Mouse (Mus musculus) gastrocnemius, postnatal 14 days (tissue): ENCODE results near the gene Grb7. TPM values are rescaled to one million over a fixed set of nuclear protein-coding genes. Genes with fewer than 3 reads are reported as not detected.

Experiments
- DNase-seq: peaks from one replicate; pipeline ENCODE4 v3.0.0; 2021; ENCODE audit warnings: mixed read lengths
- intact Hi-C: fragments of 180-260 bp; cut with DNase I; formaldehyde crosslinking; loops from one replicate; pipeline ENCODE4 v1.15.1; 2025; ENCODE audit warnings: low total_unique reads
- total RNA-seq, 2 experiments: library from RNA; stranded (reverse); gene quantifications; 2 replicates each; pipeline ENCODE4 v1.2.3; 2021

Grb7 gene
- total RNA-seq, 2 experiments from 2014 or later, result not detected

DNA sequence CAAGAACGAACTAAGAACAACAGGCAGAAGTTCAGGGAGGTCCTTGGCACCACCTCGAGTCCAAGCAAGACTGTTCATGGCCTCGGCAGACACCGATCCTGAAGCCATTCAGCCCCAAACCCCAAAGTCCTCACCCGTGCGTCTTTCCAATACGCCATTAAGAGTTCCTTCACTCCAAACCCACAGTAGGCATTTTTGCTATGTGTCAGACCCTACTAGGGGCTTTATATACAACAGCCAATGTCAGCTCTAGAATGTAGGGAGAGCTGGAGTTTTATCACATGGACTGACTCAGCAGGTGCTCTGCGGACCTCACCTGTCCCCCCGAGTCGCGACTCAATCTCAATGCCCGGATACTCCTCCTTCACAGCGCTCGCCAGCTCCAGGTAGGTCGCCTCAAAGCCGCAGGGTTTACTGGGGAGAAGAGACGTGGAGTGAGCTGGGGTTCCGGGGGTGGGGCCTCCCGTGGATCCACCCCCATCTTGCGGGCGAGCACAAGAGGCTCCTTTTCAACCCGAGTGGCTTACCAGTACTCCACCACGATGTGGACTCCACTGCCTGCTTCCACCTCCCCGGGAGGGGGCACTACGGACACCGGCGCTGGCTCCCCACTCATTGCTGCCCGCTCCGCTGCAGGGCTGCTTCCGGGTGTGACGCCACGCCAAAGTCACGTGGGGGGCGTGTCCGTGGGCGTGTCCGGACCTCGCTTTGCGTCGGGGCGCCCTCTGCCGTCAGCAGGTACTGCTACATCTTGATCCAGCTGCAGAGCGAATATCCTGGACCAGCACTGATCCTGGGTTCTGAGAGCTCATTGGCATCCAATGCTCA is 7.6 kb upstream of the Grb7 start, which contains the start of gene Mien1:
TSS of gene Mien1 (minus strand) at position 661 of the 828 bp plus-strand sequence.
- intact Hi-C loops, result loop anchor here (5.0 kb wide), 1 partner anchor 96 kb away; no protein-coding TSS in a partner anchor

DNA sequence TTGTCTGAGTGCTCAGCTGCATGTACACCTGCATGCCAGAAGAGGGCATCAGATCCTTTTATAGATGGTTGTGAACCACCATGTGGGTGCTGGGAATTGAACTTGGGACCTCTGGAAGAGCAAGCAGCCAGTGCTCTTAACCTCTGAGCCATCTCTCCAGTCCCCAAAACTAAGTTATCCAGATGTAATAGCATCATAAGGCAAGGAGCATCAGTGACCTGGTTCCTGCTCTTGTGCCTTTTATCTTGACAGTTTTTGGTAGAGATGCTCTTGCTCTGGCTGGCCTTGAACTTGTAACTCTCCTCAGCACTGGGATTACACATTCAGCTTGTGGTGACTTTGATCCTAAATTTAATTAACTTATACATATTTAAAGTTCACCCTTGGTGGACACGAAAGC is 2.5 kb upstream of the Grb7 start:
- DNase-seq, result no peak
- intact Hi-C loops, result no loop called here

More for the DNA sequence above, 7.6 kb upstream of the Grb7 start, which contains the start of gene Mien1:
- peak; percentile 94 for DNase-seq

DNA sequence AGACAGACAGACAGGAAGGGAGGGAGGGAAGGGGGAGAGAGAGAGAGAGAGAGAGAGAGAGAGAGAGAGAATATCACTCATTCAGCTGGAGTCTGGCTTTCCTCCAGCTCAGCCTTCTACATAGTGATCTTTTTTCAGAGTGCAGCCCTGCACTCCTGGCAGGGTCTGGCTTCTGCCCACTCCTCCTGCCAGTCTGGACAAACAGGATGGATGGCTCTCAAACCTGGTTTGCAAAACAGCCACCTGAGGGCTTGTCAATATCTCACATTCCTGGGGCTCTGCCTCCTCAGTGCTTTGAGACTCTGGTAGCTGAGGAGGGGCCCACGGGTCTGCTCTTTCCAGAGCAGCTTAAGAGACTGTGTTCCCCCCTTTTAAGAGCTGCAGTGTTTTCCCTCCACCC is 956 bp upstream of the Grb7 start:
- DNase-seq, result no peak
- intact Hi-C loops, result no loop called here

DNA sequence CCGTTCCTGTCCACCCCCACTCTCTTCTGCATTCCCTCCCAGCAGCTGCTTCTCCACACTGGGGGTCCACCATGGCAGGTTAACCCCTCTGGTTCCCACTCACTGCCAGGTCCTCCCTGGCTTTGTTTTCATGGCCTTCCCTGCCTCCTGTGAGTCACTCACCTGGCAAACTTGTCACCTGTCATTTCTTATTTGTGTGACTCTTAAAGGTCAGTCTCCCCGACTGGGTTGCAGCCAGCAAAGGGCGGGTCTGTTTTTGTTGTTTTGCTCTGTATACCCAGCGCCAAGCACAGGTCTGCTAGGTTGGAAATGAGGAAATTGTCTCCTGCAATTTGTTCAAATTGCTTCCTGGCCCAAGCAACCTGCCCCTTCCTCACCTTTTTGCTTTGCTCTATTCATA is 515 bp upstream of the Grb7 start:
- no peak for DNase-seq
- intact Hi-C loops, result no loop called here

DNA sequence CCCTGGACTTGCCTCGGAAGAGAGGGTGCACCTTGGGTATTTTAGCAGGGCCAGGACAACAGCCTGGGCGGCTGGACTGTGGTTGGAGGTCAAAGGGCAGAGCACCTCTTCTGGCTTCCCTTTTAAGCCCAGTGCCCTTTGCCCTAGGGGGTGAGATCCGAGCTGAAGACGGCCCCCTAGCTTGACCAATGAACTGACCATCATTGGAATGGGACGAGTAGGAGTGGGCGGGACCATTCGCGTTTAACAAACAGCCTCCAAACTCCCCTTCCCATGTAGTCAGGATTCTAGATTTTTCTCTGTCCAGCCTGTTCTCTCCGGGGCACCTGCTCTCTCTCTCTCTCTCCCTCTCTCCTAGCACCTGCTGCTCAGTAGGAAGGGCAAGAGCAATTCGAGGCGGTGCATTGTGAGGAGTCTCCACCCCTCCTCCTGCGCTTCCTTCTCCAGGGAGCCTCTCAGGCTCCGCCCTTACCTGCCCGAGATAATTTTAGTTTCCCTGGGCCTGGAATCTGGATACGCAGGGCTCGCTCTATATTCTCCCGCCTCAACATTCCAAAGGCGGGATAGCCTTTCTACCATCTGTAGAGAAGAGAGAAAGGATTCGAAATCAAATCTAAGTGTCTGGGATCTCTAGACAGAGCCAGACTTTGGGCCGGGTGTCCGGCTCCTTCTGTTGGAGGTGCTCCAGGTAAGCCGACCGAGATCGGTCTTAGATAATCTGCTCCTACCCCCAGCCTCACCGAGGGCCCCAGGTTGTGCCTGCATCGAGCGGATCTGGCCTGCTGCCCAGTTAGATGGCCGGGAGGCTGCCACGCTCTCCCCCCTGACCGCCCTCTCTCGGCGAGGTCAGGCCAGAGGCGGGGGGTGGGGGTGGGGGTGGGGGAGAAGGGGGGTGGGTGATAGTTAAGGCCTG is 624 bp downstream of the Grb7 start:
- intact Hi-C loops, result no loop called here
- DNase-seq, result no peak

DNA sequence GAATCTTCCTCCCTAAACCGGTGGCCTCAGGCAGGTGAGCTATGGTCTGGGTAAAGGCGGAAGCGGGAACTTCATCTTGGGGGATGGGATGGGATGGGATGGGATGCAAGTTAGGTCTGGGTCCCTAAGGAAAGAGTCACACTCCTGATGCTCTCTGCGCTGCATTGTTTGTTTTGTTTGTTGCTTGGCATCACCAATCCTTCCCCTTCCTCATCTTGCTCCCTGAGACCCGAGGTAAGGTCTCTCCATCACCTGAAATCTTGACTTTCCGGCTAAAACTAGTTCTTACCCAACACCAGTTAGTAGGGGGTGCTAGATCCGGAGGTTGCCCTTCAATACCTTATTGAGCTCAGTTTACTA is 1.3 kb downstream of the Grb7 start:
- no peak for DNase-seq
- intact Hi-C loops, result no loop called here

DNA sequence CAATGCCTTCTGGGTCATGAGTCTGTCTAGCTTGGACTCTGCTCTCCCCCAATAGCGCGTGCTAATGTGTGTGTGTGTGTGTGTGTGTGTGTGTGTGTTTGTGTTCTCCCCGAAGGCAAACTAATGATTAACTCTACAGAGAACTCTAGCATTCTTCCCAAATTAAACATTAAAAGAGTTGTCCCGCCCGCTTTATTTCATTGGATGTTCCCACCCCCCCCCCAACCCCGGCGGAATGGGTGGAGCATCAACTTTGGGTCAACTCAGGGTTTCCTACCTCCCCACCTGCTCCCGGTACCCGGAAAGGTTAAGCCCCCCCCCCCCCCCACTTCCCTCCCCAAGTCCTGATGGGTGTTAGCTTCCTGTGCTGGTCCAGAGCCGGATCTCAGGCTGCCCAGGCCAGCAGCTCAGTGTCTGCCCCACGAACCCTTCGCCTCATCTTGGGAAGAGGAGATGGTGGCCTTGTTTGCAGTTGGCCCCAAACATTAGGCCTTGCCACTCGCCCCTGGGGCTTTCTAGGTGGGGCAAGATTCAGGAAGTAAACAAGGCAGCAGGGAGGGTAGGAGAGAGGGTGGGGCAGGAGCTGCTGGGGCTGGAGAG is 2.1 kb downstream of the Grb7 start:
- no peak for DNase-seq
- intact Hi-C loops, result no loop called here

DNA sequence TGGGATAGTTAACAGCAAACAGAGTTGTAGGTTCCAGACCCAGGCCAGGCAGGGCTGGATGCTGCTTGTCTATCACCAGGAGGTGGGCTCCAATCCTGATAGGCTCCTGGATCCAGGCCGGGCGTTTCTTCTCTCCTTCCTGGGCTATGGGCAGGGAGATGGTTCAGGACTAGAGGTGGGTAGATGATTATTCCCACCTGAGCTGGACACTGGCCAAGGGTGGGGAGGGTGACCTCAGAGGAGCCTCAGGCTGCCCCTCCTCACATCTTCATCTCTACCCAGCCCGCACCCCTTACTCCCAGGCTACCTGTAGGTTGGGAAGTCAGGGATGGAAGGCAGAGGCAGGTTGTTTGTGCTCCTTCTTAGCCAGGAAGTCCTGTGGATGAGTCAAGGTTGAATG is 3.2 kb downstream of the Grb7 start:
- intact Hi-C loops, result no loop called here

DNA sequence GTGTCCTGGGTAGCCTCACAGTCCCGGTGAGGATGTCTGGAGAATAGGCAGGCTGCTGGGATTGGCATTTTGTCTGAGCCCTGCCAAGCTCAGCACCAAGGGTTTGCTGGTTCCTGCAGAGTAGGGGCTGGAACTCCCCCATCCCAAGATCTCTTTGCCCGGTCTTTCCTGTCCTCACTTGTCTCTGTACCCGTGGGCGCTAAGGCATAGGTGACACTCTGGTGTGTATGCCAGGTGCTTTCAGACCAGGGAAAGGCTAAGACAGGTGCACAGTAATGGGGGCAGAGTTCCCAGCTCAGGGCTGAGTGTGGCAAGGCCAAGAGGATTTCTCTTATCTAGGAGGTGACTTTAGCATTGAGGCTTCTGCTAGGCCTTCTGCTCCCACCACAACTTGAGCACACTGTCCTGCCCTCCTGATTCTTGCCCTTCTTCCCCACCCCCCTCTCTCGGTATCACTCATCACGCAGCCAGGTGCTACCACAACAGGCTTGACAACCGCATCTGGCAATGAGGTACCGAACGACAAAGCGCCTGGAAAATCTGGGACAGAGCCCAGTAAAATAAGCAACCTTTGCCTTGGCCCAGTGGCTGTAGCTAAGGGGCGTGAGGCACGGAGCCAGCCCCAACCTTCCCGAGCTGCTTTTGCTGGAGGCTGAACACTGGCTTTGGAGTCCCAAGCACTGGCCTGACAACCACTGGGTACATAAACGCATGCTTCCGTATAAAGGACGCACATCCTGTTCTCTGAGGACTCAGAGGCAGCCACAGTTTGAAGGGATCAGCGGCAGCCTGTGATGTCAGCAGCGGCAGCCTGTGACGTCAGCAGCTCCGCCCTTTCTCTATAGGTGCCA is 4.0 kb downstream of the Grb7 start:
- intact Hi-C loops, result loop anchor here (10.0 kb wide), 1 partner anchor 185 kb away; no protein-coding TSS in a partner anchor
- DNase-seq, result no peak

More for the DNA sequence above, 3.2 kb downstream of the Grb7 start:
- DNase-seq, result no peak

DNA sequence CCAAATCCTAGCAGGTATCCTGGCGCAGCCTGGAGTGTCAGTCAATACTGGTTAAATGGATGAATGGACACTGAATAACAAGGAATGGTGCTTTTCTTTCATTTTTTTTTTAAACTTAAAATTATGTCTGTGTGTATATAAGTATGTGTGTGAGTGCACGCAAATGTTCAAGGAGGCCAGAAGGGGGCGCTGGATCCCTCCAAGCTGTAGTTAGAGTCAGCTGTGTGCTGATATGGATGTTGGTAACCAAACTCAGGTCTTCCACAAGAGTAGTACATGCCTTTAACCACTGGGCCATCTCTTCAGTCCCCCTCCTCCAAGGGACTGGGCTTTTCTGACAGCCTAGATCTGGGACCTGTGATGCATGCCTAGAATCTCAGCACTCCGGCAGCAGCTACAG is 9.3 kb downstream of the Grb7 start:
- no peak for DNase-seq
- intact Hi-C loops, result loop anchor here (5.0 to 10.0 kb wide), 2 partner anchors 113 to 191 kb away; no protein-coding TSS in a partner anchor

DNA sequence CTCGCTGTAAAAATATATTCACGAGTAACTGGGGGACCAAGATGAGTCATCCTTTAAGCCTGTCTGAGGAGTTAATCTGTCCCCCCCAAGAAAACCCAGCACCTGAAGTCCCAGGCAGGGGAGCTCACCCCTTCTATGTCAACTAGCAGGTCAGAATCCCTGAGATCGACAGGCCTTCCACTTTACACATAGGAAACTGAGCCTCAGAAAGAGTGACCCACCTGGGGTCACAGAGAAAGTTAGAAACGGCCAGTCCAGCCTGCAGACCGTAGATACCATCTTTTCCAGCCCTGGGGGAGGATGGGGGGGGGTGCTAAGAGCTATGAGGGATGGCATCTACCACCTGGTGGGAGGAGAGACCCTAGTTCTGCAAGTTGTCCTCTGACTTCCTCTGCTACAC is 10.4 kb downstream of the Grb7 start:
- DNase-seq, result no peak
- intact Hi-C loops, result loop anchor here (5.0 to 10.0 kb wide), 2 partner anchors 114 to 192 kb away; no protein-coding TSS in a partner anchor

DNA sequence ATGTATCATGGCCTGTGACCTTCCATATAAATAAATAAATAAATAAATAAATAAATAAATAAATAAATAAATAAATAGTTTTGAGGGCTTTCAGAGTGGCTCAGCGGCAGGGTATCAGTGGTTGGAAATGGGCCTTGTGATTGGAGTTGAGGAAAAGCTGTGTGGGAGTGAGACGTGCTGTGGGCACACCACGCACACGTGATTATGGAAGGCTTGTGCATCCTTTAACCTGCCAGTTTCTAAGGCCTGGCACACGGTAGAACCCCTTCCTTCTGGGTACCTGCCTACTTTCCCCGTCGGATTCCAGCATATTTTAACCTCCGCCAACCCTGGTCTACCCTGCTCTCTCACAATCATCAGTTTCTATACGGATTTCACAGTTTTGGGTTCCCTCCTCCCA is 10.8 kb downstream of the Grb7 start:
- DNase-seq, result no peak
- intact Hi-C loops, result loop anchor here (5.0 to 10.0 kb wide), 2 partner anchors 115 to 192 kb away; no protein-coding TSS in a partner anchor

DNA sequence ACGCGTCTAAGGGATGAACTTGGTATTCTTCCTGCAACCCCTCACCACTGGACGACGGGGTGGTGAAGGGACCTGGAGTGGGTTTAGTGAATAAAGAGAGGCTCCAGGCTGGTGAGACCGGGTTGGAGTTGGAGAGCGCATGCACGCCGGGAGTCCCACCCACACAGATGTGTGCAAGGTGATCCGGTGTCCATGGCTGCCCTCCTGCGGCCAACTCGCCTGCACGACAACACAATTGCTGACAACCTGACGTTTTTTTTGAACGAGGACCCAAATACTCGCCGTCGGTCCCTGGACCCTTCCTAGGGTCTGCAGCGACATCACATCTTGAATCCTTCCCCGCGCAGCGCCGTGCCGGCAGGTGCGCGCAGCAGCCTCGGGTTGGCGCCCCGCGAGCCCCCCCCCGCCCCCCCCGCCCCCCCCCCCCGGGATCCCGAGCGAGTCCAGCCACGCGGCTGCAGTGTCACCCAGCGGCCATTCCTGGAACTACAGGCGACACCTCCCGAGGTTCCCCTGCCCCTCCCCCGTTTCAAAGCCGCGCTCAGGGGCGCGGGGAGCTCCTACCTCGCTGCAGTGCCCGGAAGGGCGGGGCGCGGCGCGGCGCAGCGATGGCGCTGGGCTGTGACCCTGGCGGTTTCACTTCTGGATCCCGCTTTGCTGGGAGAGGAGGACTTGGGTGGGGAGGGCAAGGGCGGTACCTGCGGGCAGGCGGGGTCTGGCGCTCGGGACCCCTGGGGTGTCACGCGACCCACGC is 11.3 kb downstream of the Grb7 start:
- intact Hi-C loops, result loop anchor here (5.0 to 10.0 kb wide), 2 partner anchors 115 to 193 kb away; no protein-coding TSS in a partner anchor
- DNase-seq, result peak; percentile 81

DNA sequence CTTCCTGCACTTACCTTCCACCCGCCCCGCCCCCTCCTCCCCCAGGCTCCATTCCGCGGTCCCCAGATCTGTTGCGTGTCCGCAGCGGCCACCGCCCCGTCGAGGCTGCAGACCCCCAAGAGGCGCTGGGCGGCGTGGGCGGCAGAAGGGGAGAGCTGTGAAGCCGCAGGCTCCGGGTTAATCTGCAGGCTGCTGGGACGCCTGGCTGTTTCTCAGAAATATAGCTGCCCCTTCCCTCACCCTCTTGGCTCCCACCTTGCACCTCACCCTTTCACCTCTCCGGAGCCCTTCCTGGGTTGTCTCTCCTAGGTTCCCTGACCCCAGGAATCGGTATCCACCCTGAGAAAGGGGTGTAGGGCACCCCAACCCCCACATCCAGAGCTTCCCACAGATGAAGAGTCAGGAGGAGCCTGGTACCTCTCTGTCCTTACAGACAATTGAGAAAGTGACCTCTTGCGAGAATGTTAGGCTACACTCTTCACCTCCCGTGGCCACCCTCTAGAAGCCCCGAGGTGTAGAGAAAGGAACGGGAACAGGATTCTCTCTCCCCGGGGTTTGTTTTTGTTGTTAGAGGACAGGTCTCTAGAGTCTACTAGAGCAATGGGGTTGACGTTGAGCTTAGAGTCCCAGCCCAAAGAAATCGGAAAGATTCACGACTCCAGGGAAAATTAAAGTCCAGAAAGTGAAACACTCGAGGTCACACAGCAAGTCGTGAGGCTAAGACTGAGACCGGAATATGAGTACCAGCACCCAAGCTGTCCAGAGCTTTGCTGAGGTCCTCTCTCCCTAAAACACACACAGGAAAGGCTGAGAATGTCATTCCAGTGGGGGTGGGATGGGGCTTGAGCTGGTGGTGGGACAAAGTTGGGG is 12.2 kb downstream of the Grb7 start:
- DNase-seq, result no peak
- intact Hi-C loops, result loop anchor here (5.0 to 10.0 kb wide), 2 partner anchors 116 to 194 kb away; no protein-coding TSS in a partner anchor

DNA sequence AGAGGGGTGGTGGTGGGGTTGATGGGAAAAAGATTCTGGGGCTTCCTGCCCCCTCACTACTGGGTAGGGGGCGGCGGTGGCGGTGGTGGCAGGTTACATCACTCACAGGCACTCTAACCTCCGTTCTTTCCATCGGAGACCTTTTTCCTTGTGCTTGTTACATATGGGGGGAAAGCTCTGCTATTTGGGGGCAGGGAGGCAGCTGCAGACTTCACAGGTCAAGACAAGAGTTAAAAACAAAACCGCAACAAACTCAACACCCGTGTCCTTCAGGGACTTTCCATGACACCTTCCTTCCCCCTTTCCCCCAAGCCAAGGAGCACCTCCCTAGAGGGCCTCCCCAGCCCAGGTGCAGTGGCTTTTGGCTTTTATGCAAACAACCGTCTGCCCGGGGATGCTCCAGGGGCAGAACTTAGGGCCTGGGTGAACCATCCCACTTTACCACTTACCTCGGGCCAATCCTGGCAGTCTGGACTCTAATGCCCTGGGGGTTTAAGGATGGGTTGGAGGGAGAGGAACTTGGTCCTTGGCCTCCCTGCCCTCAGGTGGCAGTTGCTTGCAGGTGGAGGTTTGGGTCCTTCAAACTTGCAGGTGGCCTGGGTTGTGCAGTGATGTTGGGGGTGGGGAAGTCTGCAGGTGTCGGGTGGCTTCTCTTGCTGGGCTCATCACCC is 13.0 kb downstream of the Grb7 start:
- no peak for DNase-seq
- intact Hi-C loops, result loop anchor here (5.0 to 10.0 kb wide), 2 partner anchors 117 to 194 kb away; no protein-coding TSS in a partner anchor

DNA sequence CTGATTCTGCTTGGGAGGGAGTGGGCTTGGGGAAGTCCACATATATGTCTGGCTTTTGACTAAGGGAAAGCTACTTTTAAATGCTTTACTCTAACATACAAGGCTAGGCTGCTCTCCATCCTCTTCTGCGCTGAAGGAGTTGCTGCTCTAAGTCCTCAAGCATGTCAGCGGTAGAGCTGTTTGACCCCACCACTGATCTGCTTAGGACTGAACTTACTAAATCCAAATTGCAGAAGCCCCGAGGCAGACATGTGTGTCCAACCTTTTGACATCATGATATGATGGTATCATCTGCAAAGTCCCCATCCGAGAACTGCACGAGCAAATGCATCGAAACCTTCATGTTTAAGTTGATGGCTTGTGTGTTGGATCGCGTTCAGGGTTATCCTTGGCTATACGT is 13.7 kb downstream of the Grb7 start:
- DNase-seq, result no peak
- intact Hi-C loops, result loop anchor here (5.0 to 10.0 kb wide), 2 partner anchors 118 to 195 kb away; no protein-coding TSS in a partner anchor
